Mouse (Mus musculus) CD8-positive naive resting alpha-beta T cell, adult 2 months (primary cell): ENCODE measurements at regions not wholly inside any gene's neighbourhood (a gene's known extent, or its start where the extent isn't known, plus 50 kb on each side); places are given as distances from the start of the nearest gene placed in this dataset.

Experiments
- DNase-seq, 2 experiments: peaks; one replicate each; pipeline ENCODE4 v3.0.0; 2022; ENCODE audit warnings: low read depth in 2 of 2, low spot score in 2 of 2

DNA sequence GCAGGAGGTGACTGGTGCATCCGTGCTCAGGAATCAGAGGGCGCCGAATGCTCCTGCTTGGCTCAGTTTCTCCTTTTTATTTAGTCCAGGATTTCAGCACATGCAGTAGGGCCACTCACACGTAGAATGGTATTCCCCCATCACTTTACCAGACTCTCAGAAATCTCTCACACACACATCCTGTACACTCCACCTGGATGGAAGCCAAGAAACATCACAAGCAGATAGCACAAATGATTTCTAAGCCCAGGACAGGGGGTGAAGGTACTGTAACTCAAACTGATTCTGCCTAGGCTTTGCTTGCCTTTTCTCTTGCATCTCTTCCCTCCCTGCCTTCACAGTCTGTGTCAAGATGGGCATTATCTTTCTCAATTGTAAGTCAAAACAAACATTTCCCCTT is 301.6 kb downstream of the 1500009L16Rik start:
- no peak for DNase-seq

DNA sequence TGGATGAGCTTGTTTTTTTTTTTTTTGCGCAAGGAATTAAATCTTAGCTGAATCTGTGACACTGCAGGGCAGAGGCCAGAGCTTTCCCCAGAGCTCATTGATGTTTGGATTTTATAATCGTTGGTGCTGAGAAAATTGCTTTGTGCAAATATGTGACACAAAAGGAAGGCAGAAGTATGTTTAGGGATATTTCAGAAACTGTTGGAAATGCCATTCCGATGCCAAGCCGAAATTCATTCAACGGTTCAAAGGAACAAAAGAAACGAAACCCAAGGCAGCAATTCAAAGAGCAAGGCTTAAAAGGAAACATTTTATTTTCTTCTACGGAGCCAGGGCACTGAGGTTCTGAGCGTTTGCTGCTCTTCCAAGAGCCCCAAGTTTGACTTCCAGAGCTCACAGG is 302.2 kb downstream of the 1500009L16Rik start:
- DNase-seq = no peak

DNA sequence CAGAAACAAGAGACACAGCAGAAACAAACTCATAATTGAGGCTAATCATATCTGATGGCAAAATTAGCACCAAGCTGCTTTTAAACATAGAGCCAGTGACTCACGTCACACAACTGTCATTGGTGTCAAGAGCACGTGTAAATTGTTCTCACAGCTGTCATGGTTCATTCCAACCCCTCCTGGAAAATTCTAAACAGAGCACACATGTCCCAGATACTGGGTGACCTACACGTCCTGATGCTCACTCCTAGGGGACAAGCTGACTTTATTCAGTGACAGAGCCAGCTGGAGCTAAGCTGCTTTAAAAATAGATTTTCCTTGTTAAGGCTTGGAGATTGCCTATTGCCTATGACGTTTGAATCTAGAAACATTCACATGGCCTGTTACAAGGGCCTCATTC is 304.1 kb downstream of the 1500009L16Rik start:
- no peak for DNase-seq

DNA sequence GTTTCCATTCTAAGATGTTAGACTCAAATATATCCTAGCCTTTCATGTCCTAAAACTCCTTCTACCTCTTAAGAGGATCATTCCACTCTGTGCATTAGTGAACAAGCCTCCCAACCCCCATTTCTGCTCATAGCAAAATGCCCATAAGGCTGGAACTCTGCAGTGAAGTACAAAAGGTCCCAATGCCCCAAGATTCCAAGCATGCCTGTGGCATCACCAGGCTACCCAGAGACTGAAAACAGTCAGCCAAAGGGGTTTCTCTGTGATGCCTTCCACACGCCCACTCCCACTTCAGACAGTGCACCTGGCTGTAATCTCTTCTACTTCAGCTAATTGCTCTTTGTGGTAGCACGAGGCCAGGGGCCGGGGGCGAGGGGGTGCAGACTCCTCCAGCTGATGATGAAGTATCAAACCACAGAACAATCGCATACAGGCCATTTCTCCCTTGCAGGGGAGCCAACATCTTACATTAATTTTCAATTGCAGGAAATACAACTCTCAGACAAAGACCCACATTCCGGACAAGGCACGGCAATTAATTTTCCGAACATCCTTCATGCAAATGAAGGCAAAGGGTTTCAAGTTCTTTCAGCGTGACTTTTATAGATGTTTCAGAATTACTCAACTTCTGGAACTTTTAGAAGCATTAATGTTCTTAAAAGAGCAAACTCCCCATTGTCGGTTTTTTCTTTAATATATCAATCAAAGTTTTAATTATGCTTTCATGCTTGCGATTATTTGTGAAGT is 313.6 kb downstream of the 1500009L16Rik start:
- DNase-seq = no peak

DNA sequence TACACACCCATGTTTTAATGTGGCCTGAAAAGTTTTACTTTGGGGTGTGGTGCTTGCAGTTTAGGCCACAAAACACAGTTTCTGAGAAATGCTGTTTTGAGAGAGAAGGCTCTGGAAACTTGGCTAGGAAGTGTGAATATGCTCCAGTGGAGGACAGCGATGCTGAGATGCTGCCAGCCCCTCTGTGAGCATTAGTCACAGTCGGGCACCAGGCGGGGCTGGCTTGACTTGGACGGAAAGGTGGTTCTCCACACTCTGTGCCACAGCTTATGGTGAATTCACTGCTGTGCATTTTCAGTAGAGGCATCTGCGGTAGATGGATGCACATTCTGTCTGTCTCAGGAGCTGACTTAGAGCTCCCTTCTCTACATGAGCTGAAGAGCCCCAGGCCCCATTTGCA is 326.0 kb downstream of the 1500009L16Rik start:
- DNase-seq = no peak

DNA sequence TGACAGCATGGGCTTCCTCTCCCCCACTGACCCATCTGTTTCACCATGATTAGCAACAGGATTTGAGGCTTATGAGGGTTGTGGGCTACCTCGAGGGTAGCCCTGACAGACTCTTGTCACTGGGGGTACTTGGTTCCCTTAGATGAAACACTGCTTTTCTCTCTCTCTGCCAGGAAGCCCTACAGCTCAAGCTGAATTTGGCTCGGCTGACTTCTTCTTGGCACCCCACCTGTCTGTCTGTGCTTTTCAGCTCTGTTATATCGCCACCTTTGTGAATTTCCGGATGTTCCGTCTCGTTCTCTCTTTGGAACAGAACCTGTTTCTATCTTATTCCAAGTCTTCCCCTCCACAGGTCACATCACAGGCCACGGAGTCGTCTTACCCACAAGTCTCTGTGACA is 330.0 kb downstream of the 1500009L16Rik start:
- DNase-seq = no peak

DNA sequence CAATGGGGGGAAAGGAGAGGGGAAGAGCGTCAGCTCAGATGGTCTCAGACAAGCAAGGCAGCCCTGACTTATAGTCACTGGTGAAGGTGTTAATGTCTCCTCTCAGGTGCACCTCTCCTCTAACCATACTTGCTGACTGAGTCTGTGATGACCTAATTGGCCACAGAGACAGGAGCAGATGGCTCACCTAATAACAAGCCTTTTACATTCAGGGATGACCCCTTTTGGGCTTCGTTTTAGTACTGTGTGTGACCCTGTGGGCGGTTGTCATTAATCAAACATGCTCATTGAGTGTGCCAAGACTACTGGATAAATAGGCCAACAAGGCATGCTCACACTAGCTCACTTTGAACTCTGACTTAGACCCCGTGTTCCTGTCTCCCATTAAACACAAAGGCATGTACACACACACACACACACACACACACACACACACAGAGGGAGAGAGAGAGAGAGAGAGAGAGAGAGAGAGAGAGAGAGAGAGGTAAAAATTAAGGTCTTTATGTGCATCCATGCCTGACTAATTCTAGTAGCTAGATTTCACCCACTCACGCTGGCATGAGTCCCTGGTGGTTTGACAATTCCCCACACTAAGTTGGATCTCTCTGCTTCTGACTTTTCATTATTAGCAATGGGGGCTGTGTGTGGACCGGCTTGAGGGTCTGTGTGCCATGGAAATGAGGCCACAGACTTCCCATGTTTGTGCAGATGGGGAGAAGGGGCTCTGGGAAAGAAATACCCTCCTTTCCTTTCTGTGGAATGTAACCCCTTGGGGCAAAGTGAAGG is 332.1 kb downstream of the 1500009L16Rik start:
- no peak for DNase-seq

DNA sequence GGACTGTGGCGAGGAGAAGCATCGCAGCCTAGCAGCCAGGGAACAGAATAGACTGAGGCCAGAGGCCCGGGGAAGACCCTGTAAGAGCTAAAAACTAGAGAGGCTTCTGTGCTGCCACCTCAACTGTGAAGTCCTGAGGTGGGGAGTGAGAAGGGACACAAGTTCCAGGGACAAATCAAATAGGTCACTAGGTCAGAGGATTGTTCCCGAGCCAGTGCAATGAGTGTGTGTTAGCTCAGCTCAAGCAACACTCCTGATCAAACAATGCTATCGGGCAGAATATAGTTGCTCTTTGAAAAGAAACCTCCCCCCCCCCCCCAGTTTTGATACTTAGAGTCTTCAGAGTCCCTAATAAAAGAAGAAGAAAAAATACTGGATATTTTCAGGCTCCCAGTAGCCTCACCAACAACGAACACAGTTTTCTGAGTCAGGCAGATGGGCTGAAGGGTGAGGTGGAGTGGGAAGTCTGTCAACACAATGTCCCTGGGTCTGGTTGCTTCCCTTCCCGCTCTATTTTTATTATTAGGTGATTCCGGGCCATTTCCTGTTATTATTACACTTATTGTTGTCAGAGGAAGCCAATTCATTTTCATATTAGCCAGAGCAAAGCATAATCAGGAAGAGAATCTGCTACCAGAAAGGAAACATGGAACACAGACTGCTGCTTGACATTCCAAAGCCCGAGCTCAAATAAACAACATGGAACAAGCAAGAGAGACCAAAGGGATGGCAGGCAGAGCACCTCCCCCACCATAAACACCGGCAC is 332.9 kb downstream of the 1500009L16Rik start:
- DNase-seq = no peak

DNA sequence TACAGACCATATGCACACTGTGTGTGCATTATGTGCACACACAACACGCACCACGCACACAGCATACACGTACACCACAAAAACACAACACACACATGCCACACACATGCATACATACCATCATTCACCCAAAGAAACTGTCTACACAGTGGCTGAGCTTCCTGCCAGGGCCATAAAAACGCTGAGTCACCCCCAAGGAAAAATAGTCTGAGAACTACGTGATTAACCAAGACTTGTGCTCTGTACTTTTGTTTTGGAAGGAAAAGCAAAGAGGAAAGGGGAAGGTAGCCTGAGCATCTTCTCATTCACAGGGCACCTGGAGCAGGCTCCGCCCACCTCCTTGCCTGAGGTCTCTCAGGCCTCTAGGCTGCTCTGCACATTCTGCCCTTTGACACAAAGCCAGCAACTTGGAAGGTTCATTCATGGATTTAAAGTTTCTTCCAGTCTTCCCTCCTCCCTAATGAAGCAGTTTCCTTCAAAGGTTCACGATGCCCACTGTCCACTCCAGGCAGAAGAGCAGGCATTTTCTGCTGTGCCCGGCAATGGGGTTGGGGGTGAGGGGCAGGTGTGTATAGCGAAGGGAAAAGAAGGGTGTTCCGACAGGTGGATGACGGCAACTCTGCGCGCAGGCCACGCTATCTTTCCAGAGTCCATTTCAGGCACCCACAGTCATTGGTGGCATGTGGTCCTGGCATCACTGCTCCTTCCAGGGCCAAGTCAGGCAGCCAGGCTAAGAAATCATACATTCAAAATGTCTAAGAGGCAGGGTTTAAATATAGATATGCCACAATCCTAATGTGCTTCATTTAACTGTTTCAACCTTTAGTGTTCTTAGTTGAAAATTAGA is 333.9 kb downstream of the 1500009L16Rik start:
- no peak for DNase-seq

DNA sequence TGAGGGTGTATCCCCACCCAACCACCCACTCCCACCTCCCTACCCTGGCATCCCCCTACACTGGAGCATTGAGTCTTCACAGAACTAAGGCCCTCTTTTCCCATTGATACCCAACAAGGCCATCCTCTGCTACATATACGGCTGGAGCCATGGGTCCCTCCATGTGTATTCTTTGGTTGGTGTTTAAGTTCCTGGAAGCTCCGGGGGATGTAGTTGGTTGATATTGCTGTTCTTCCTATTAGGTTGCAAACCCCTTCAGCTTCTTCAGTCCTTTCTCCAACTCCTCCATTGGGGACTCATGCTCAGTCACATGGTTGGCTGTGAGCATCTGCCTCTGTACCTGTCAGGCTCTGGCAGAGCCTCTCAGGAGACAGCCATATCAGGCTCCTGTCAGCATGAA is 335.6 kb downstream of the 1500009L16Rik start:
- no peak for DNase-seq

DNA sequence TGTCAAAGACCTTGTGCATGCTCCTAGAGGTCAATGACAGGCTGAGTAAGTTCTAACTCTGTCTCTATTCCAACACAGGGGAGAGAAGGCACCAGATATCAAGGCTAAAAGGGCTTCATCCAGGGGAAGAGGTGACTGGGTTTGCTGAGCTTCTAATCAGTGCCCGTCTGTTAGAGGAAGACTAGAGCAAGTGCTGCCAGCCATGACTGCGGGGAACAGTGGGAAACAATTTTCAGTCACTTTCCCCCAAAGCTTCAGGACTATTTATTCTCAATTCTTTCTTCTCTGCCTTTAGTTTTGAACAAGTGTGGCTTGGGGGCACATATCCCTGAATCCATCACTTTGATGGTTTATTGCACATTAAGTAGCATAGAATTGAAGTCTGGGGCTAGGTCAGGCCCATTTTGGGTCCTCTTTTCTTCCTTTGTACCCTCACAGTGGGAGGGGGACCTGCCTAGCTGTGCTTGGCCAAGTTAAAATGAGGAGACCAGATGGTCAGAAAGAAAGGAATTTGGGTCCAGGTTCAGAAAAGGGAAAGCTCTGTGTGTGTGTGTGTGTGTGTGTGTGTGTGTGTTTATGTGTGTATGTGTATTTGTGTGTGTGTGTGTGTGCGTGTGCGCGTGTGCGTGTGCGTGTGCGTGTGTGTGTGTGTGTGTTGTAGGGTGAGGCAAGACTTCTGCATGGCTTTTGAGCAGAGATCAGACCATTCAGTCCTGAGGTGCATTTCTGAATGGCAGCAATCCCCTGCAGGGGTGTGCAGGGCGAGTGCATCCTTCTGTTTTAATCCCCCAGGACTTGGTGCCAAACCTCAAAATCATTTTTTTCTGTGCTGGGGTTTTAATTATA is 337.2 kb downstream of the 1500009L16Rik start:
- DNase-seq = no peak

DNA sequence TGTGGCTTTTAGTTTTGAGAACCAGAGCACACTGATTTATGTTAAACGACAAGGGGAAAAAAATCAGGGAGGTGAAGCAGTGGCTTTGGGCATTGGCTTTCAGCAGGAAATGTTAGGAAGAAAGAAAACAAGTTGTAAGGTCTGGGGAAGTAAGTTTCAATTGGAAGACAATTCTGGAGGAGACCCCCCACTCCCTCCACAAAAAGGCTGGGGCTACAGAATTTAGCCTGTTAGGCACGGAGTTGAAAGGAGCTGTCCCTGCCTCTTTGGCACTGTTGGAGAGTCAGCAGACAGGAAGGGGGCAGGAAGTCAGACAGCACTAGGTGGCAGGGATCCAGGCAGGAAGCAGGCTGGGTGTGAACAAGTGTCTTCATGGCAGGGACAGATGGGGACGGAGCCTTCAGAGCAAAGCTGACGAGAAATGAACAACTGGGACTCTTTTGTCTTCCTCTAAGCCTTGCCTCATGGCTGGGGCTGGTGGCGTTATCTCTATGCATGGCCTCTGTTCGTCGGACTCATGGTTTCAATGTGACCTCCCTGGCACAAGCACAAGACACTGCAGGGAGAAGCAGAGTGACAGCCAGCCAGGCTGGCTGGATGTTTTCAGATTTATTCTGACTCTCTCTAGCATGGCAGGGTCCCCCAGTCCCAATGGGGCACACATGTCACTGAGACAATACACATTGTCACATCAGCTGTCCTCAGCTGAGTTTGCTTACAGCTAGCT is 338.0 kb downstream of the 1500009L16Rik start:
- DNase-seq = no peak

DNA sequence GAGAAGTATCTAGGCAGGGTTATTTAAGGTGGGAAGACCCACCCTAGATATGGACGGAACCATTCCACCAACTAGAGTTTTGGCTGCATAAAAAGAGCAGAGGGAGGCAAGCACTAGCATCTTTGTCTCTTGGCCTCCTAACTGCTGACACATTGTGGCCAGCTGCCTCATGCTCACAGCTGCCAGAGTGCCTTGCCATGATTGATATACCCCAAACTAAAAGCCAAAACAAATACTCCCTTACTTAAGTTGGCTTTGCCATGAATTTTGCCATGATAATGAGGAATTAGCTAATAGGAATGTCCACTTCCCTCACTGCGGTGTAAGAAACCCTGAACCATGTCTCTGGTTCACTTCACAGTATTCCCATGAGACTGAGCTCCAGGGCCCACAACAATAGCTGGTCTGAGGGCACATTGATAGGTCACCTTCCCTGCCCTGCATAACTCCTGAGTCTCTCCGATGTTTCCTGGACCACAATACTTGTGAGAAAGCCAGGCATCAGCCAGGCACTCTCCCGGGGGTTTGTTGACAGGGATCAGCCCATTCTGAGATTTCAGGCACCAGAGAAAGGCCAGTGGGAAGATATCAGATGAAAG is 344.5 kb downstream of the 1500009L16Rik start:
- DNase-seq = no peak

DNA sequence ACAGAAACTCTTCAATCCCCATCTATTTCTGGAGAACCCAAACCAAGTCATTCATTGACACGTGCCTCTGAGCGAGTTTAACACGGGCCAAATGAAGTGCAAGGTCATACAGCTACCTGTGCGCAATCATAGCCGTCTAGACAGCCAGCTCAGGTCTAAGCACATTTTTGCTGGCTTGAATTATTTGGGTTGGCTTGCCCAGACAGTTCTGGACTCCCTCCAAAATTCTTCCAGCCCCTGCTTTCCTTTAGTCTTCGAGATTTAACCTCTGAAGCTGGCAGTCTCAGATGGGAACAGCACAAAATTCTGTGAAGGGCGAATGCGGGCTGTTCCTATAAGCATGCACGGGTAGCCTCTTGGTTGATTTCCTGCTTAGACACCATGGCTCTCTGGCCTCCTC is 347.1 kb downstream of the 1500009L16Rik start:
- DNase-seq = no peak

DNA sequence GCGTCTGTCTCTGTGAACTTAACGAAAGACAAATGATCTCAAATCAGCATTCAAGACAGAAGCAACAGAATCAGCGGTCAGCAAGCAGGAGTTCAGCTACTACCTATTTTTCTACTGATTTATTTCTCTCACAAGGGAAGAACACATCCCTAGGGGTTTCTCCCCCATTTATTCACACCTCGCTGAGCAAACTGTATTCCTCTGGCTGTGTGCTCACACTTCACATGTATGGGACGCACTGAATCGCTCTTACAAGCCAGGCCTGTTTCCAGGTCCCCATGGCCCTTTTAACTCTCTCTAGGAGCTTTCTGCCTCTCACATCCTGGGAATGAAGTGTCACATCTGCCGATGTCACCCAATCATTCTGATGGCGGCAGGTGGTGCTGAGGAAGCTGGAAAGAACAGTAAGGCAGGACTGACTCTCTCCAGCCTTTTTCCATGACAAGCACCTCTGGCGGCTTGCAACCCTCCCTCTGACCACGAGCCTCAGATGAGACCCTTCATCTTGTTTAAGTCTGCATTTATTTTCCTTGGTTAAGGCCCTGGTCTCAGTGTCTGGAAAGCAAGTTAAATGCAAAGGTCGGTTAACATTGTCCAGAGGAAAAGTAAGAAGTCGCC is 350.3 kb downstream of the 1500009L16Rik start:
- DNase-seq = no peak

DNA sequence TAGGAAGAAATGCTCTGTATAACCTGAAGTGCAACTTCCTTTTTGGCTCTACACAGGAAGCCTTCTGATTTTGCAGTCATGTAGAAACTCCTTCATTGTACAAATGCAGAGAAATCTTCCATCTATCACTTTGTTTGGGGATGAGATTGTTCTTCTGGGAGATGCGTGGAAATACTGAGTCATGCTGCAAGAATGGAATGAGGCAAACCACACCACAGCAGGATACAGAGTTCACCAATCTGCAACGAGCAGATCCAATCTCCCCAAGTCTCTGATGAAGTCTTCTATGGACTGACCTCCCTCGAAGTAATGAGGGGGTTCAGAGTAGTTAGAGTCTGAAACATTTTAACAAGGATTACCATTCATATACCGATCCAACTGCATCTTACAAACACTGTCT is 352.9 kb downstream of the 1500009L16Rik start:
- DNase-seq = no peak

DNA sequence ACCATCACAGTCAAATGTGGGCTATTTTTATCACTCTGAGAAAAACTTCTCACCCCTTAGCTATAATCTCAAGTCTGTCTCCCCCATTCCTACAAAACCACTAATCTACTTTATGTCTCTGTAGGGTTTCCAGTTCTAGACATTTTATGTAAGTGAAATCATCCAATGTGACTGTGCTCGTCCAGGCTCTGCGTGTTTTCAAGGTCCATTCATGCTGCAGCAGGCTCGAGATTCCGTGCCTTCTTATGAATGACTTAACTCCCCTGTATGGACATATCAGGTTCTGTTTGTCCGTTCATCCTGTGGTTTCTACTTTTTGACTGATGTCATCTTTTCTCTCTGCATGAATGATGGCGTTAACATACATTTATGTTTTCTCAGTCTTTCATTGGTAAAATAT is 357.6 kb downstream of the 1500009L16Rik start:
- DNase-seq = no peak

DNA sequence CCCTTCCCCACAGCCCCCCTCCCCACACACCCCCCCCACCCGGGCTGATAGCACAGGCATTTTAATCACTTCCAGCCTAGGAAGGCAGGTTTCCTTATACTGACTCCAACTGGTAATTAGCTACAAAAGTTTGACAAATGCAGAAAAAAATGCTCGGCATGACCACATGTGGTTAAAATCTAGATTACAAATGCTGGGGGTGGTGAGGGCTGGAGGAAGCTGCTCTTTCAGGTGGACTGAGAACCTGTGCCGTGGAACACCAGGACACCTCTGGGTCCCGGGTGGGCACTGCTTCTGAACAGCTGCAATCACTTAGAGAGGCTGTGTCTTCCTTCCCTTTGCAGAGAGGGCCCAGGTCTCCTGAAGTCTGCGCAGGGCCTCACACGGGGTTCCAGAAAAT is 358.7 kb downstream of the Nuak1 start:
- no peak for DNase-seq

DNA sequence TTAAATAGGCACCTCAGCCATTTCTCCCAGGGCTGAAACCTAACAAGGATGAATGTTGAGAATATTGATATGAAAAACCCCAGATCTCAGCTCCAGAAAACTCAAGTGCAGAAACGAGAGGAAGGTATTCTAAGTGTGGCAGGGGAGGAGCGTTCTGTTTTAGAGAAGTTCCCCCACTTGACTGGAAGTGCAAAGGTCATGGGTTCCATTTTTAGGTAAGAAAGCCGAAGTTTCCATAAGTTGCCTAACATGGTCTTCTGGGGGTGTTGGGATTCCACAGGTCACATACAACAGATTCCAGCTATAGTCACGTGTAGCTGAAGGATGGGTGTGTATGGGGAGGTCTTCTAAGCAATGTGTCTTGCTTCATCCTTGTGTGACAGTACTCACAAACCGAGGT is 352.9 kb downstream of the Nuak1 start:
- no peak for DNase-seq
